ENCODE assay signal across 39 mouse cellular contexts in genomic region chr7:20009987-20010386, GRCm38 (mm10). TPM values are rescaled to one million over a fixed set of nuclear protein-coding genes. Genes with fewer than 3 reads are reported as not detected.
"Had no signal": no experiment of that assay in that cellular context is flagged by ENCODE, and none has a peak within 500 bp of the region (broad histone marks: within the 10 kb centered on the region; RNA-seq: fewer than 3 reads in every experiment).

No protein-coding gene starts in this region.

- H3K9me3 ChIP-seq: heart, embryonic 13.5 days; heart, embryonic 15.5 days; intestine, embryonic 15.5 days; limb, embryonic 10.5 days; liver, embryonic 13.5 days; liver, embryonic 15.5 days had no signal

- ATAC-seq: hindbrain, embryonic 16.5 days; inflammation-experienced regulatory T-cells, adult 6 months; intestine, embryonic 15.5 days; intestine, postnatal 0 days had no signal

- H3K4me3 ChIP-seq: gastrocnemius, adult 2 months; heart, adult 2 months; heart, embryonic 13.5 days; heart, embryonic 15.5 days; hindbrain, embryonic 10.5 days; hindbrain, embryonic 12.5 days; intestine, embryonic 15.5 days; layer of hippocampus, adult 2 months; left cerebral cortex, adult 2 months; limb, embryonic 10.5 days; limb, embryonic 12.5 days; liver, embryonic 13.5 days; liver, embryonic 15.5 days had no signal

- H3K9ac ChIP-seq: heart, embryonic 13.5 days; heart, embryonic 15.5 days; hindbrain, embryonic 12.5 days; hindbrain, embryonic 14.5 days; intestine, embryonic 15.5 days; limb, embryonic 12.5 days; liver, embryonic 13.5 days; liver, embryonic 15.5 days had no signal

- H3K27me3 ChIP-seq: heart, embryonic 13.5 days; heart, embryonic 15.5 days; hindbrain, embryonic 12.5 days; intestine, embryonic 15.5 days; limb, embryonic 12.5 days; liver, embryonic 13.5 days; liver, embryonic 15.5 days had no signal

- H3K4me2 ChIP-seq: heart, embryonic 11.5 days; heart, embryonic 13.5 days; heart, embryonic 15.5 days; hindbrain, embryonic 12.5 days; hindbrain, embryonic 14.5 days; intestine, embryonic 15.5 days; limb, embryonic 12.5 days; liver, embryonic 11.5 days; liver, embryonic 13.5 days; liver, embryonic 15.5 days had no signal

- H3K36me3 ChIP-seq: heart, embryonic 13.5 days; heart, embryonic 15.5 days; hindbrain, embryonic 10.5 days; hindbrain, embryonic 12.5 days; intestine, embryonic 15.5 days; limb, embryonic 10.5 days; limb, embryonic 12.5 days; liver, embryonic 13.5 days; liver, embryonic 15.5 days had no signal

- DNase-seq: gastrocnemius, adult 2 months; gastrocnemius, postnatal 10 days; gastrocnemius, postnatal 25 days; heart, adult 2 months; heart, postnatal 4 days; kidney, adult 18-20 months; kidney, adult 8-10 months; kidney, postnatal 10 days; kidney, postnatal 25 days; kidney, postnatal 4 days; liver; liver, embryonic 13.5 days had no signal

- H3K27ac ChIP-seq: gastrocnemius, adult 2 months; heart, adult 2 months; heart, embryonic 13.5 days; heart, embryonic 15.5 days; hindbrain, embryonic 10.5 days; hindbrain, embryonic 12.5 days; hindbrain, embryonic 14.5 days; intestine, embryonic 15.5 days; layer of hippocampus, adult 2 months; left cerebral cortex, adult 2 months; limb, embryonic 10.5 days; limb, embryonic 12.5 days; liver, embryonic 13.5 days; liver, embryonic 15.5 days had no signal

- H3K4me1 ChIP-seq: heart, embryonic 13.5 days; heart, embryonic 15.5 days; hindbrain, embryonic 10.5 days; hindbrain, embryonic 12.5 days; intestine, embryonic 15.5 days; limb, embryonic 10.5 days; limb, embryonic 12.5 days; liver, embryonic 13.5 days; liver, embryonic 15.5 days had no signal

RNA-seq across cellular contexts. Expression of gene Nlrp9b, which starts 18.7 kb away (rescaled TPM):
- total RNA-seq: gastrocnemius, adult 2 months; gastrocnemius, postnatal 10 days; gastrocnemius, postnatal 25 days; gastrocnemius, postnatal 4 days; granulocyte monocyte progenitor cell, adult 5-6 weeks; heart, adult 2 months; heart, postnatal 25 days; heart, postnatal 4 days; layer of hippocampus, adult 2 months; layer of hippocampus, postnatal 10 days; layer of hippocampus, postnatal 25 days; left cerebral cortex, adult 2 months; left cerebral cortex, postnatal 14 days; left cerebral cortex, postnatal 36 days had no signal
- polyA plus RNA-seq: heart, adult 2 months; heart, embryonic 11.5 days; heart, embryonic 13.5 days; heart, embryonic 15.5 days; heart, postnatal 0 days; hindbrain, embryonic 10.5 days; hindbrain, embryonic 12.5 days; hindbrain, embryonic 14.5 days; hindbrain, embryonic 16.5 days; inflammation-experienced regulatory T-cells, adult 6 months; kidney, embryonic 14.5 days; kidney, embryonic 16.5 days; limb, embryonic 10.5 days; limb, embryonic 12.5 days; limb, embryonic 14.5 days; liver, embryonic 11.5 days; liver, embryonic 13.5 days; liver, embryonic 15.5 days had no signal

RNA-seq across cellular contexts. Expression of gene Ceacam20, which starts 44.8 kb away (rescaled TPM):
- total RNA-seq: gastrocnemius, adult 2 months; gastrocnemius, postnatal 10 days; gastrocnemius, postnatal 25 days; gastrocnemius, postnatal 4 days; granulocyte monocyte progenitor cell, adult 5-6 weeks; heart, adult 2 months; heart, postnatal 25 days; heart, postnatal 4 days; layer of hippocampus, adult 2 months; layer of hippocampus, postnatal 10 days; layer of hippocampus, postnatal 25 days; left cerebral cortex, adult 2 months; left cerebral cortex, postnatal 14 days; left cerebral cortex, postnatal 36 days had no signal
- polyA plus RNA-seq: heart, adult 2 months; heart, embryonic 11.5 days; heart, embryonic 13.5 days; heart, embryonic 15.5 days; heart, postnatal 0 days; hindbrain, embryonic 10.5 days; hindbrain, embryonic 12.5 days; hindbrain, embryonic 14.5 days; hindbrain, embryonic 16.5 days; kidney, embryonic 14.5 days; kidney, embryonic 16.5 days; limb, embryonic 10.5 days; limb, embryonic 12.5 days; limb, embryonic 14.5 days; liver, embryonic 11.5 days; liver, embryonic 13.5 days; liver, embryonic 15.5 days had no signal

RNA-seq across cellular contexts. Expression of gene Igsf23, which starts 59.4 kb away (rescaled TPM):
- total RNA-seq: gastrocnemius, adult 2 months; gastrocnemius, postnatal 10 days; gastrocnemius, postnatal 25 days; gastrocnemius, postnatal 4 days; layer of hippocampus, adult 2 months; layer of hippocampus, postnatal 10 days; layer of hippocampus, postnatal 25 days; left cerebral cortex, adult 2 months; left cerebral cortex, postnatal 14 days; left cerebral cortex, postnatal 36 days had no signal
- polyA plus RNA-seq: hindbrain, embryonic 14.5 days; hindbrain, embryonic 16.5 days; kidney, embryonic 14.5 days had no signal
